Mouse (Mus musculus): Measurements from ENCODE around the gene Ttll9.

GRCm38 (mm10) chr2:153055270-153055920 lies 93.1 kb downstream of the Ttll9 start:
- TF ChIP-seq POLR2A (IDR thresholded peaks at IDR 0.05; ENCODE audit: insufficient read depth, low read depth, low read length) (no peak), CTCF (IDR thresholded peaks at IDR 0.05) (peak; percentile 59)
